Mouse (Mus musculus) MN1 (cell line): ENCODE results near the gene D5Ertd579e.

Source experiments
- DNase-seq: peaks from one replicate; pipeline ENCODE4 v3.0.0-alpha.2; 2016; ENCODE audit warnings: low spot score

Gene D5Ertd579e

DNA sequence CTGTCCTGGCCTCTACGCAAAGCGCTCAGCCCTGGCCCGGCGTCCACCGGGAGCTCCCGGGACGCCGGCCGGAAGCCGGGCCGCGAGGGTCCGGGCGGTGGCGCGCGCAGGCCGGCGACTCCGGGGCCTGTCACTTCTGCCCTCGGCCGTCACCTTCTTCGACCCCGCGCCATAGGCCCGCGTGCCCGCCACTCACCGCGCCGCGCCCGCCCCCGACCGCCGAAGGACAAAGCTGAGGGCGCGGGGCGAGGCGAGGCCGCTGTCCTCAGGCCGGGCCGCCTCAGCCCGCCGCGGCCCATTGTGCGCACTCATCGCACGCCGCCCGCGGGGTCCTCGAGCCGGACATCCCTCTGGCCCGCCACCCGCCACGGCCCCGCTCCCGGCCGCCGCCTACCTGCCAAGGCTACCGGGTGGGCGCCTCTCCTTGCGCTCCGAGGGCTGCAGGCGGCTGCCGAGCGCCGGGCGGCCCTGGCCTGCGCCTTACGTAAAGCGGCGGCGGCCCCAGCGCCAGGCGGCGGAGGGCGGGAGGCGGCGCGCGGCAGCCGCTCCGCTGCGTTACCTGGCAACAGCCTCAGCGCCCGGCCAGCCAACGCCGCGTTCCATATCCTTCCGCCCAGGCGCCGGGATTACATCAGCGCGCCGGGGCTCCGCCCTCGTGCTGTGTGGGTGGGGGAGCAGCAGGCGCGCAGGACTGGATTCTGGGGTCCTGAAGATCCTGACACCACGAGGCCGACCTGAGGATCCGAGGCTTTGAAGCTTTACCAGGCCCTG, at the start of gene D5Ertd579e:
Gene D5Ertd579e, minus strand, starts transcription at position 564 of the 771 bp plus-strand sequence.
- peak; percentile 94 for DNase-seq

- peak; percentile 76 for DNase-seq
These were observed 46.5 kb upstream of the D5Ertd579e start for GRCm38 (mm10) chr5:36742126-36742848.

DNA sequence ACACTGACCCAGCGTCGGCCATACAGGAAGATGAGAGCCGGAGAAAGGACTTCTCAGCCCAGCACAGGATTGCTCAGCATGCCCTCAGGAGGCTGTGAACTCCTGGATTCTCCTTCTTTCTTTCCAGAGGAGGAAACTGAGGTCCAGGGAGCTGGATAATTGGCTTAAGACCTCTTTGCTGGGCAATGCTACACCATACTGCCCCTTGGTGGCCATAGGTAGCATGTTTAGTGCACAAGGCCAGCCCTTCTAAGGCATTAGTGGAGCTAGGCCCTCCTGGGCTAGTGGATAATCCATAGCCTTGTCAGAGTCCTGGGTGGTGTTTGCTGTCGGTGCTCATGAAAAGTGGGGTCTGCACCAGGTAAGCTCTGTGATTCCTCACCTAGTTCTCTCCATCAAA, 44.0 kb upstream of the D5Ertd579e start:
- peak; percentile 73 for DNase-seq

DNA sequence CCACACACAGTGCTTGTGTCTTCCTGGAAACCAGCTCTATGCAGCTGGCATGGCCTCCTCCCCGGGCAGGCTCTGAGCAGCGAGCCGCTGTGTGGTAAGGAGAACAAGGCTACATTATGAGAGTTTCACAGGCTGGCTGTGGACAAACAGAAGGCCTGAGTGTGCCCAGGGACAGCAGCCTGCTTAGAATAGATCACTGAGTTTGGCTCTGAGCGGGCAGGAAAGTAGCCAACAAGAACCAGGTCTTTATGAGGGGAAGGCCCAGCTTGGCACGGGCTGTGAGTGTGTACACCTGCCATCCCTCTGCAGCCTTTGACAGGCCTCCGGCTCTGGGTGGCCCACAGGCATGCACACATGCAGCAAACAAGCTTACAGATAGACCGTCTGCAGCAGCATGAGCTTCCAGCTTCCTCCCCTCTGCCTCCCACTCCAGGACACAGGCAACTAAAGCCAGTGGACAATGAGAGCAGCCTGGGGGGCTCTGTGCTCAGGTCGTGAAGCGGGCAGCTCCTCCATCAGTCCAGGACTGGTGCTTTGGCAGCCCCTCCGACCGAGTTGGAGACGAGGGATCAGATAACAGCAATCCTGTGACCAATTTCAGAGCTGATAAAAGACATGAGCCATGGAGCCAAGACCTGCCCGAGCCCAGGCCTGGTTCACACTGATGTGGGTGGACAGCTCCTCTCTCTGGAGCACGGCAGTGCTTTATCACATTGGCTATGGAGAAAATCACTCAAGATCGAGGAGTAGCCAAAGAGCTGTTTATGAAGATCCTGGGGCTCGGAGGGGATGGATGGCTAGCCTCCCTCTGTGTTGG, 43.2 kb upstream of the D5Ertd579e start:
- DNase-seq = peak; percentile 44

- no peak for DNase-seq
These were observed 41.9 kb upstream of the D5Ertd579e start for GRCm38 (mm10) chr5:36737765-36738164.

- DNase-seq = no peak
These were observed 40.2 kb upstream of the D5Ertd579e start for GRCm38 (mm10) chr5:36736009-36736408.

DNA sequence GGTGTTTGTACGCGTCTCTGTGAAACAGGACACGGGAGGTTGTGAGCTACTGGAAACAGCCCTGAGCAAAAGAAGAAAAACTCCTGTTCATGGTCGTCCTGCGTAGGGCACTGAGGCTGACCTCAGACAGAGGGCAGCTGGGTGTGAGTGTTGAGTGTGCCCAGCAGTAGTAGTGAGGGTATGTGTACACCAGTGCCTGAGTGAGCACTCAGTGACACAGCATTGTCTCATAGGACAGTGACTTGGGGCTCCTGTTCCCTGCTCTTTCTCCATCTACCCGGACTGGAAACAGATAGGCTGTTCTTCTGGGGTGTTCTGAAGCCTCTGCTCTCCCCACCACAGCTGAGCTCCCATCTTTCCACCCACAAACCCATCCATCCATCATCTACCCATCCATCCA, 39.3 kb upstream of the D5Ertd579e start:
- no peak for DNase-seq

DNA sequence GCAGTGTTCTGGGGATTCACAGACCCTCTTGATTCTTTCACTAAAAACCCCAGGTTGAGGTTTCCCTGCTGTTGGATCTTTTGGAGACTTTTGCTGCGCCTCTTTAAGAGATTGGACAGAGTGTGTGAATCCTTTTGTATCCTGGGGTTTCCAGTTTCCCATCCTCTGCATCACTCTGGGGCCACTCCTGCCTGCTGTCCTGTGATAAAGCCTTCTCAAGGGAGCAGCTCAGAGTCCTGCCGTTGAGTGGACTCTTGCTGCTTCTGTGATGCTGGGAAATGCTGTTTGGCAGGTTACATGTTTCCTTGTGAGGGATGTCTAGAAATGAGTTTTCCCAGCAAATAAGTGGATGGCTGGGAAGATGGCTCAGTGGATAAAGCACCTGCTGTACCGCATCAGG, 37.6 kb upstream of the D5Ertd579e start:
- DNase-seq = no peak

DNA sequence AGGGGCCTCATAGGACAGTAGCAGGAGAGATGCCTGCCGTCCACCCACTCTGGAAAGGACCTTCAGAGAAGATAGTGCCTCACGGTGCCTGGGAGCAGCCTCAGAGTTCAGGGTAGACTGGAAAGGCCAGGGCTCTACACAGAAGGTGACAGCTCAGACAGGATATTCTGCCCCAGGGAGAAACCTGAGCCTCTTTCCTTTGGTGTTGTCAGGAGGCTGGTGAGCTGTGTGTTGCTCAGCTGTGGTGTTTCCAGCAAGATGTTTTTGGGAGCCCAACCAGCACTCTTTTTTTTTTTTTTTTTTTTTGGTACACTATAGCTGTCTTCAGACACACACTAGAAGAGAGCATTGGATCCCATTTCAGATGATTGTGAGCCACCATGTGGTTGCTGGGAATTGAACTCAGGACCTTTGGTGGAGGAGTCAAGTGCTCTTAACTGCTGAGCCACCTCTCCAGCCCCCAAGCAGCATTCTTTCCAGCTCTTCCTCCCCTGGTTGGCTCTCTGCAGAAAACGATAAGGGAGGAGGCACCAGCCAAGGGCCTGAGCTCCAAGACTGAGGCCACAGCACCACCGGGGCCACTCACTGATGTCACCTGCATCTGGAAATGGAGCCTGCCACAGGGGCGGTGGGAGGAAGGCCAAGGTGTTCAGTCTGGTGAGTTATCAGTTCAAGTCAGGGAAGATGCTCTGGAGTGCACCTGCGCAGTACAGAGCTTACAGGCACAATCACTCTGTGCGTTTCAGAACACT, 36.3 kb upstream of the D5Ertd579e start:
- no peak for DNase-seq

- DNase-seq = peak; percentile 68
These were observed 34.9 kb upstream of the D5Ertd579e start for GRCm38 (mm10) chr5:36730689-36731088.

DNA sequence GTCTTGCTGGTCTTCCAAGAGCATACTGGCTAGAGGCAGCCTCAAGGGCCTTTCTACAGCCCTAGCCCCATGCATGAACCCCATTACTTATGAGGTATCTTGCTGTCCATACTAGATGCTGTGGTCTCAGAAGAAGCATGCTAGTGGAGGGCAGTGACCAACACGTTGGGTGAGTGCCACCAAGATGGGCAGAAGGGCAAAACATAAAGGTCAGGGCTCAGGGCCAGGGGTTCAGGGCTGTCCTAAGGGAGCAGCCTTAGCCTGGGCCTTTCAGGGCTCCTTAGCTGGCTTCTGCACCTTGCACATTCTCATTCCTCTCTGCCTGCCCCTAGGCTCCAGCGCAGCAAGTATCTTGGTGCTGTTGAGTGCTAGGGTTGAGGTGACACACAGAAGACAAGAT, 34.1 kb upstream of the D5Ertd579e start:
- no peak for DNase-seq

DNA sequence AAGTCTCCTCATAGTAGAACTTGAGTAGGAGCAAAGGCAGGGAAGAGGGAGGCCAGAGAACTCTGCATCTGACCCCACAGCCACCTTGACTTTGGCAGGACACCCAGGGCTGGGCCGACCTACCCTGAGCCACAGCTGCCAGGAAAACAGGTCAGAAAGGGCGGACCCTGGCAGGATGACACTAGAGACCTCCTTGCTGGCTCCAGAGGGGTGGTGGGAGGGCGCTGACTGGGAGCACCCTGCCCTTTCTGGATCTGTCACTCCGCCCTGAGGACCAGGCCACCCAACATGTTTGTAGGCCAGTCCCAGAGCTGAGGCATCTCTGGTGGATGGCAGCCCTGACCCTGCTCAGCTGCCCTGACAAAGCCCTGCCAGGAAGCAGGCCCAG, 33.3 kb upstream of the D5Ertd579e start:
- no peak for DNase-seq

- DNase-seq = no peak
These were observed 32.7 kb upstream of the D5Ertd579e start for GRCm38 (mm10) chr5:36728403-36729085.

- peak; percentile 16 for DNase-seq
These were observed 32.0 kb upstream of the D5Ertd579e start for GRCm38 (mm10) chr5:36727776-36728175.

DNA sequence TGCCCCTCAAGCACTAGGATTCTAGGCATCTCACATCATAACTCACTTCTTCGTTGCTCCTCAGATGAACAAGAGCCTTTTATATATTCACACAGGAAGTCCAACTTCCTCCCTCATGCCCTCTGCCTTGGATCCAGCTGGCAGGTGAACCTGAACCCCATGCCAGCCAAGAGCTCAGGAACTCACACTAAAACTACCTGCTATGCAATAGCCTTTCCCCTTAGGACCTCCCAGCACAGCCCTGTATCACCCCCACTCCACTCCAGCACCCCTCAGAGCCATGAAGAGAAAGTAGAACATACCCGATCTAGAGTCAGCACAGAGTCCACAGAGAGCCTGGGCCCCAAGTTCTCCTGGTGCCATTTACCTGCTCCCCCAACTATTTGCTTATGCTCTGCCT, 31.3 kb upstream of the D5Ertd579e start:
- DNase-seq = no peak

DNA sequence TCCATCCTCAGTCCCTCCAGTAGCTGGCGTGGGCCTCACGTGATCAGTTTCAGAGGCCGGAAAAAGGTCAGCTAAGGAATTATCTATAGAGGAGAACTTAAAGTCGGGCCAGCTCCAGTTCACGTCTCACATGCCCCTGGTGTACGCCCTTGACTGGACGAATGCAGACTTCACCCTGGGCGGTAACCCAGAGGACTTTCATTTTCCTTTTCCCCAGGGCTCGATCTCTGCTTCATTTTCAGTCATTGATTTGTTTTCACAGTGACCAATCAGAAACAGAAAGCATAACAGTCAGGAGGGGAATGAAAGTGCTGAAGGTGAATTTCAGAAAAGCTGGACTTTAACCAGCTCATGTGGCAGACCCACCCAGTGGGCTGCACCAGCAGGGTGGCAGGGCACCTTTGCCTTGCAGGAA, 30.6 kb upstream of the D5Ertd579e start:
- DNase-seq = peak; percentile 76

DNA sequence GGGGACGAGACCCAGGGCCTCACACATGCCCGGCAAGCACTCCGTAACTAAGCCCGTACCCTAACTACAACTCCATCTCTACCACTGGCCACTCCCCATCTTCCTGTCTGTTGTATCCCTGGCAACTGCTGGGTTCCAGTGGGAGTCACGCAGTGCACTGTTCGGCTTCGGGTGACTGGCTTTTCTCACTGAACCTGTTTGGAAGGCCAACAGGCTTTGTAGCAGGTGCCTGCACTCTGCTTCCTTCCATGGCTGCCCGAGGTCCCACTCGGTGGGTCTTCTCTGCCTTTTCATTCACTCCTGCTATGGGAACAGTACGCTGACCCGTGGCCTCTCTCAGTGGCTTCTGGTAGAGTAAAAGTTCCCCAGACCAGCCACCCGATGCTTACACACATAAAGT, 30.0 kb upstream of the D5Ertd579e start:
- DNase-seq = peak; percentile 68

GRCm38 (mm10) chr5:36724274-36724673, 28.4 kb upstream of the D5Ertd579e start:
- peak; percentile 45 for DNase-seq

DNA sequence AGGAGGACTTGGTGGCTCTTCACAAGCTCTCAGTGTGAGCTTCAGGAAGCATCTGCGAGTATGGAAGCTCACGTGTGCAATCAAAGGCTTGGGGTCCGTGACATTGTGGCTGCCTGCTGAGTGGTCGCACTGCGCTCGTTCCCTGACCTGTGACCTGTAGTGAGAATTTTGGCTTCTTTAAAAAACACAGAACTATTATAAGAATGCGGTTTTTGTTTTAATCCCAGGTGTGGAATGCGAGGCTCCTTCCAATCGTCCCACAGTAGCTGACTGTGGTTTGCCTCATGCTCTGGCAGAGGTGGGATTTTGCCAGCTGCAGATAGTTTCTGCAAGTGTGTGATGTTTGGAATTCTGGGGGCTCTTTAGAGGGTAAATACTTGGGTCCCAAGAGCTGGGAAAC, 27.5 kb upstream of the D5Ertd579e start:
- no peak for DNase-seq

GRCm38 (mm10) chr5:36722415-36722856, 26.6 kb upstream of the D5Ertd579e start:
- peak; percentile 77 for DNase-seq

- no peak for DNase-seq
These were observed 25.0 kb upstream of the D5Ertd579e start for GRCm38 (mm10) chr5:36720710-36721375.
